Mouse (Mus musculus) kidney, adult 2 months (tissue): ENCODE data around the gene Rreb1.

Experiments used
- CTCF ChIP-seq: fragments of 200-500 bp; conservative IDR thresholded peaks from 2 replicates; pipeline ENCODE4 v1.5.1; 2011; ENCODE audit warnings: low read depth, mild to moderate bottlenecking, control low read depth, low read length, moderate library complexity, mixed read lengths; ENCODE audit not compliant: insufficient read depth, insufficient read length
- POLR2A ChIP-seq: fragments of 200-500 bp; IDR thresholded peaks from one replicate; pipeline ENCODE4 v1.6.1; 2011; ENCODE audit warnings: low read depth, low read length, control low read depth

DNA sequence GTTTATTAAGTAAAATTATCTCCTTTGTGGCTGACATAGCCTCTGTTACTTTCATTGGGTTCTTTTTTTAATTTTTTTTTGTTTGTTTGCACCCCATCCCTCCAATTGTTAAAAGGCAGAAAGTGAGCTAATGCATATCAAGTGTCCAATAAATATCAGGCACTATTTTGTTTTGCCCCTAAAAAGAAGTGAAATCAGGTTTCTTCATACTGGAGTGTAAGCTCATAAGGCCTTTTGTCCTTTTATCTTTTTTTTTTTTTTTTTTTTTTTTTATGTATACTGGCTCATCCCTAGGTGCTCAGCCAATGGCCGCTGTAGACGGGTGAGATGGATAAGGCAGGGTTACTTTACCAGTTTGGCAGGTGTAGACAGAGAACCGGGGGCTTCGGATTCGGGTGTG, 70.2 kb downstream of the Rreb1 start:
- TF ChIP-seq POLR2A: no peak
- no peak for TF ChIP-seq CTCF
